Mouse (Mus musculus) mesoderm, embryonic 11.5 days (tissue): ENCODE data around the gene Rnf227.
A peak's percentile ranks its signal among the peaks of the same experiment; 100 is the strongest.
"Not testable (repeated sequence)": the region's sequence is repeated elsewhere in the genome, so short reads cannot be mapped to it uniquely, and the experiment has no call there.

Source experiments
- DNase-seq: peaks from one replicate; pipeline ENCODE4 v3.0.0-alpha.2; 2012; ENCODE audit warnings: low read depth, low spot score

Gene Rnf227

GRCm38 (mm10) chr11:69340161-69341131, at the start of gene Rnf227:
Rnf227 (plus strand) TSS chr11:69340461.
- DNase-seq = peak; percentile 84

GRCm38 (mm10) chr11:69291111-69291510, 49.1 kb upstream of the Rnf227 start:
- no peak for DNase-seq

- DNase-seq = no peak
Measured at GRCm38 (mm10) chr11:69295286-69295685, 45.0 kb upstream of the Rnf227 start.

- no peak for DNase-seq
Measured at GRCm38 (mm10) chr11:69297799-69298198, 42.5 kb upstream of the Rnf227 start.

GRCm38 (mm10) chr11:69298231-69298630, 42.0 kb upstream of the Rnf227 start:
- DNase-seq = no peak

GRCm38 (mm10) chr11:69302817-69303216, 37.4 kb upstream of the Rnf227 start:
- no peak for DNase-seq

- DNase-seq = no peak
Measured at GRCm38 (mm10) chr11:69305291-69305690, 35.0 kb upstream of the Rnf227 start.

GRCm38 (mm10) chr11:69306039-69306438, 34.2 kb upstream of the Rnf227 start:
- no peak for DNase-seq

GRCm38 (mm10) chr11:69311266-69311665, 29.0 kb upstream of the Rnf227 start:
- no peak for DNase-seq

- DNase-seq = no peak
Measured at GRCm38 (mm10) chr11:69316361-69316760, 23.9 kb upstream of the Rnf227 start.

- DNase-seq = not testable (repeated sequence)
Measured at GRCm38 (mm10) chr11:69318000-69318399, 22.3 kb upstream of the Rnf227 start.

GRCm38 (mm10) chr11:69321580-69321979, 18.7 kb upstream of the Rnf227 start:
- no peak for DNase-seq

- DNase-seq = no peak
Measured at GRCm38 (mm10) chr11:69322010-69322409, 18.3 kb upstream of the Rnf227 start.

- no peak for DNase-seq
Measured at GRCm38 (mm10) chr11:69322693-69323471, 17.4 kb upstream of the Rnf227 start.

- peak; percentile 100 for DNase-seq
Measured at GRCm38 (mm10) chr11:69323667-69324111, 16.6 kb upstream of the Rnf227 start, which contains the start of the genes Cntrob and Trappc1. Cntrob (minus strand) TSS chr11:69323775. Trappc1 (plus strand) TSS chr11:69323980.

- DNase-seq = no peak
Measured at GRCm38 (mm10) chr11:69324749-69325148, 15.5 kb upstream of the Rnf227 start.

GRCm38 (mm10) chr11:69325628-69326407, 14.4 kb upstream of the Rnf227 start, which contains the start of gene Kcnab3:
Kcnab3 (plus strand) TSS chr11:69326258.
- DNase-seq = peak; percentile 80

- peak; percentile 21 for DNase-seq
Measured at GRCm38 (mm10) chr11:69326408-69327156, 13.7 kb upstream of the Rnf227 start.

- DNase-seq = no peak
Measured at GRCm38 (mm10) chr11:69327157-69327442, 13.2 kb upstream of the Rnf227 start.

- no peak for DNase-seq
Measured at GRCm38 (mm10) chr11:69327648-69328047, 12.6 kb upstream of the Rnf227 start.

- no peak for DNase-seq
Measured at GRCm38 (mm10) chr11:69328517-69328916, 11.7 kb upstream of the Rnf227 start.
